Mouse (Mus musculus): ENCODE measurements around the gene Rnf145.

DNA sequence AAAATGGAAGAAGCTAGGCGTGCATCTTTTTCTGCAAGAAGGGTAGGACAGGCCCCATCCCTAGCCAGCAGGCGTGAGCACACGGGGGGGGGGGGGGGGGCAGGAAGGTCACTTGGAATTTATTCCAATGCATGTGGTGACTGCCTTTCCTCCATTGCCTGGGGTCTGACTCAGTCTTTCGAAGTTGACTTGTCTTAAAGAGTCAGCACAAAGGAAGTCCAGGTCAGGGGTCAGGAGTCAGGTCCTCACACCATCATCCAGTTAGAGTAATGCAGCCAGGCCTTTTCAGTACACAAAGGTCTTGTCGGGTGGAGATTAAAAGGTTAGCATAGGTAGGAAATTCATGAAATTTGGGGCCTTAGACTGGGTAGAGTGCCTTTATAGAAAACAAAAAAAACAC lies 24.8 kb downstream of the Rnf145 start:
- TF ChIP-seq CTCF (IDR thresholded peaks at IDR 0.05; ENCODE audit: low read depth) (no peak), EP300 (IDR thresholded peaks at IDR 0.05; ENCODE audit: low read depth) (no peak)

All from liver, embryonic 14.5 days (tissue).